22 mouse cellular contexts compared by ENCODE assay signal in the genomic region with DNA sequence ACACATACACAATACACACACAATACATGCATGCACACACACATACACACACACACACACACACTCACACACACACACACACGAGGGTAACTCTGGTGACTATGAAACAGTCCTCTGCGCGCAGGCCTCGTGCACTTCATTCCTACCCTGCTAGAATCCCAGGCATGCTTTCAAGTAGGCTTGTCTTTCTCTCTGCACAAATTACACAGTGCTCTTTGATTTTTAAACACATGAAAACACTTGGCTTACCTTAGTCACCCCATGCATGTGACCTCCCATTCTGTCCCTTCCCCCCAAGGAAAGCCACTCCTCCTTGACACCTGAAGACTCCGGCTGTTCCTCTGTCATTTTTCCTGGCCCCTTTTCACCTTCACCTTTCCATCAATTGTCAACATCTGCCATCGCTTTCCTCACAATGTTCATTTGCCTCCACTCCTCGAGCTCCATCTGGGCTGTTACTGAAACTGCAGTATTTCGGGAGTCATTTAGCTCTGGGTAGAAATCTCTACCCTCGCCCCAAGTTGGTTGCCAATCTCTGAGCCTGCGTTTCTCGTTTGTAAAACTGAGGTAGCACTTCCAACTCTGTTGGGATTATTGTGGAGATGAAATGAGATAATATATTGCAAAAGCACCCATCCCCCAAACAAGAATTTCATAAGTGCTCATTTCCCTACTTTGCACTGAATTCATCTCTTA.
A peak's percentile ranks its signal among the peaks of the same experiment; 100 is the strongest.
DNase-seq lines count a peak whose midpoint lies in the region; ATAC-seq lines count a peak whose summit lies in the region.
"Had no signal": no experiment of that assay in that cellular context is flagged by ENCODE, and none has a peak within 500 bp of the region (broad histone marks: within the 10 kb centered on the region; RNA-seq: fewer than 3 reads in every experiment).

No protein-coding gene starts in this region.

- no peak overlapping the region for H3K4me2 ChIP-seq in forebrain, embryonic 14.5 days (ENCODE audit: low read length)
- H3K4me2 ChIP-seq in forebrain, embryonic 16.5 days (ENCODE audit: low read length) = no peak overlapping the region
- H3K4me2 ChIP-seq: hindbrain, embryonic 15.5 days; intestine, embryonic 15.5 days; liver, embryonic 12.5 days; lung, embryonic 15.5 days had no signal

- no peaks in the 10 kb centered on the region for H3K4me1 ChIP-seq in forebrain, embryonic 14.5 days (ENCODE audit: control insufficient read depth, insufficient read depth, low read length)
- H3K4me1 ChIP-seq in forebrain, embryonic 10.5 days = no peaks in the 10 kb centered on the region
- peaks cover 13% of the 10 kb centered on the region for H3K4me1 ChIP-seq in forebrain, embryonic 16.5 days (replicated peaks; ENCODE audit: control insufficient read depth, insufficient read depth, low read length)
- H3K4me1 ChIP-seq: hindbrain, embryonic 15.5 days; intestine, embryonic 15.5 days; liver, embryonic 12.5 days; lung, embryonic 15.5 days; midbrain, embryonic 10.5 days had no signal

- no peak overlapping the region for H3K27ac ChIP-seq in forebrain, embryonic 14.5 days (ENCODE audit: low read depth, low read length)
- H3K27ac ChIP-seq in forebrain, embryonic 10.5 days = no peak overlapping the region
- H3K27ac ChIP-seq in forebrain, embryonic 16.5 days (ENCODE audit: low read length) = peak overlapping the region; percentile 41
- H3K27ac ChIP-seq: hindbrain, embryonic 15.5 days; intestine, embryonic 15.5 days; liver, embryonic 12.5 days; lung, embryonic 15.5 days; midbrain, embryonic 10.5 days had no signal

- H3K4me3 ChIP-seq in forebrain, embryonic 14.5 days (ENCODE audit: low read depth, low read length) = no peak overlapping the region
- H3K4me3 ChIP-seq in forebrain, embryonic 10.5 days = no peak overlapping the region
- H3K4me3 ChIP-seq in forebrain, embryonic 16.5 days (replicated peaks; ENCODE audit: low read length) = no peak overlapping the region
- H3K4me3 ChIP-seq: hindbrain, embryonic 15.5 days; intestine, embryonic 15.5 days; liver, embryonic 12.5 days; lung, embryonic 15.5 days; midbrain, embryonic 10.5 days had no signal

- no peaks in the 10 kb centered on the region for H3K36me3 ChIP-seq in forebrain, embryonic 14.5 days (ENCODE audit: control insufficient read depth, insufficient read depth, low read length)
- H3K36me3 ChIP-seq in forebrain, embryonic 10.5 days (replicated peaks) = no peaks in the 10 kb centered on the region
- no peaks in the 10 kb centered on the region for H3K36me3 ChIP-seq in forebrain, embryonic 16.5 days (ENCODE audit: control insufficient read depth, insufficient read depth)
- H3K36me3 ChIP-seq: G1E; hindbrain, embryonic 15.5 days; intestine, embryonic 15.5 days; liver, embryonic 12.5 days; lung, embryonic 15.5 days; midbrain, embryonic 10.5 days had no signal

- intact Hi-C loops in left cerebral cortex, postnatal 36 days (cut with DNase I) = no loop called here
- intact Hi-C loops in heart, postnatal 14 days (cut with DNase I) = no loop called here

- no peak for ATAC-seq in forebrain, embryonic 14.5 days
- no peak; the same call in 1 of the 2 replicates for ATAC-seq in forebrain, embryonic 16.5 days
- ATAC-seq: intestine, embryonic 15.5 days; liver, embryonic 12.5 days had no signal

- 73% methylated on average over 11 of the region's 11 CpGs for WGBS in forebrain, embryonic 14.5 days
- WGBS in forebrain, embryonic 10.5 days = 89% methylated on average over 11 of the region's 11 CpGs
- 73% methylated on average over 11 of the region's 11 CpGs for WGBS in forebrain, embryonic 16.5 days

- H3K9me3 ChIP-seq in forebrain, embryonic 14.5 days (replicated peaks; ENCODE audit: control insufficient read depth, low read length) = no peaks in the 10 kb centered on the region
- no peaks in the 10 kb centered on the region for H3K9me3 ChIP-seq in forebrain, embryonic 10.5 days
- no peaks in the 10 kb centered on the region for H3K9me3 ChIP-seq in forebrain, embryonic 16.5 days (ENCODE audit: control insufficient read depth, low read length)
- H3K9me3 ChIP-seq: G1E; hindbrain, embryonic 15.5 days; intestine, embryonic 15.5 days; liver, embryonic 12.5 days; lung, embryonic 15.5 days; midbrain, embryonic 10.5 days had no signal

- DNase-seq in forebrain, embryonic 14.5 days (ENCODE audit: low spot score) = peak; percentile 37
- DNase-seq in forebrain, embryonic 10.5 days (ENCODE audit: extremely low spot score, low spot score) = no peak
- peak; percentile 41 to 45 for DNase-seq in left cerebral cortex, postnatal 36 days (ENCODE audit: low spot score in 2 of 2)
- no peak for DNase-seq in left cerebral cortex, adult 8-10 months (ENCODE audit: low spot score in 2 of 2)
- peak; percentile 7 for DNase-seq in lung, postnatal 14 days
- no peak for DNase-seq in adrenal gland, postnatal 14 days
- no peak for DNase-seq in heart, postnatal 14 days
- DNase-seq: adrenal gland, postnatal 25 days; cerebellum, adult 18-20 months; cerebellum, postnatal 36 days; gastrocnemius, postnatal 14 days; heart, adult 18-20 months; heart, postnatal 4 days; kidney, adult 9 months; right cerebral cortex, postnatal 4 days had no signal

- H3K27me3 ChIP-seq in forebrain, embryonic 14.5 days (replicated peaks; ENCODE audit: control insufficient read depth, insufficient read depth, low read length) = no peaks in the 10 kb centered on the region
- H3K27me3 ChIP-seq in forebrain, embryonic 10.5 days (ENCODE audit: poor library complexity, severe bottlenecking) = no peaks in the 10 kb centered on the region
- no peaks in the 10 kb centered on the region for H3K27me3 ChIP-seq in forebrain, embryonic 16.5 days (replicated peaks; ENCODE audit: control insufficient read depth, insufficient read depth, low read length)
- H3K27me3 ChIP-seq: hindbrain, embryonic 15.5 days; intestine, embryonic 15.5 days; liver, embryonic 12.5 days; lung, embryonic 15.5 days had no signal

- no peak overlapping the region for H3K9ac ChIP-seq in forebrain, embryonic 14.5 days (ENCODE audit: low read length)
- H3K9ac ChIP-seq in forebrain, embryonic 16.5 days (replicated peaks; ENCODE audit: low read depth, low read length) = no peak overlapping the region
- H3K9ac ChIP-seq: hindbrain, embryonic 15.5 days; intestine, embryonic 15.5 days; liver, embryonic 12.5 days; lung, embryonic 15.5 days had no signal

Comparison
In these comparisons a context has a peak if more than half of its experiments do, and no peak if none do; other contexts are left out.
1. DNase-seq: peak in forebrain, embryonic 14.5 days (single experiment), left cerebral cortex, postnatal 36 days (2 of 2) and lung, postnatal 14 days (single experiment); none in forebrain, embryonic 10.5 days (single experiment), left cerebral cortex, adult 8-10 months (0 of 2), adrenal gland, postnatal 14 days (single experiment) and heart, postnatal 14 days (0 of 2).